Comparison of ENCODE assay signal across 8 mouse cellular contexts in genomic region chr9:106369801-106370485, GRCm38 (mm10). TPM values are rescaled to one million over a fixed set of nuclear protein-coding genes. Genes with fewer than 3 reads are reported as not detected.
A peak's percentile ranks its signal among the peaks of the same experiment; 100 is the strongest.
DNase-seq lines count a peak whose midpoint lies in the region; ATAC-seq and TF ChIP-seq lines count a peak whose summit lies in the region.

No protein-coding gene starts in this region.

- H3K27ac ChIP-seq in gastrocnemius, adult 2 months, result peak overlapping the region; percentile 98
- H3K27ac ChIP-seq in ES-Bruce4 (ENCODE audit: insufficient read depth, low read length), result no peak overlapping the region
- peak overlapping the region; percentile 83 for H3K27ac ChIP-seq in embryonic fibroblast, embryonic 13.5 days (ENCODE audit: insufficient read depth, low read length)
- H3K27ac ChIP-seq in hindbrain, embryonic 12.5 days, result peak overlapping the region; percentile 98
- no peak overlapping the region for H3K27ac ChIP-seq in liver, embryonic 15.5 days (replicated peaks)
- peak overlapping the region; percentile 19; the same call in 1 of the 2 replicates for H3K27ac ChIP-seq in small intestine, adult 2 months (ENCODE audit: insufficient read depth, low read depth, low read length)

- TF ChIP-seq CTCF in gastrocnemius, adult 2 months (IDR thresholded peaks at IDR 0.05), result no peak
- TF ChIP-seq CTCF in ES-Bruce4 (IDR thresholded peaks at IDR 0.05; ENCODE audit: low read depth, low read length), result no peak
- no peak for TF ChIP-seq CTCF in embryonic fibroblast, embryonic 13.5 days (IDR thresholded peaks at IDR 0.05; ENCODE audit: borderline replicate concordance, insufficient read depth, low read length)
- TF ChIP-seq CTCF in small intestine, adult 2 months (IDR thresholded peaks at IDR 0.05; ENCODE audit: extremely low read depth, insufficient read length, insufficient replicate concordance, low read depth, low read length), result no peak

- H3K4me3 ChIP-seq in gastrocnemius, adult 2 months, result peak overlapping the region; percentile 96
- peak overlapping the region; percentile 73 for H3K4me3 ChIP-seq in ES-Bruce4 (ENCODE audit: low read depth, low read length)
- H3K4me3 ChIP-seq in embryonic fibroblast, embryonic 13.5 days (ENCODE audit: insufficient read depth, low read length), result peak overlapping the region; percentile 97
- H3K4me3 ChIP-seq in hindbrain, embryonic 12.5 days, result peak overlapping the region; percentile 68
- peak overlapping the region; percentile 76 for H3K4me3 ChIP-seq in liver, embryonic 15.5 days (replicated peaks)
- peak overlapping the region; percentile 71 for H3K4me3 ChIP-seq in small intestine, adult 2 months (ENCODE audit: low read depth, low read length)

- no peak for ATAC-seq in hindbrain, embryonic 12.5 days (ENCODE audit: low FRiP score)
- no peak for ATAC-seq in liver, embryonic 15.5 days (ENCODE audit: insufficient read depth)

- no peaks in the 10 kb centered on the region for H3K27me3 ChIP-seq in ES-Bruce4 (ENCODE audit: control insufficient read depth, insufficient read depth, low read length, poor library complexity, severe bottlenecking)
- H3K27me3 ChIP-seq in hindbrain, embryonic 12.5 days, result no peaks in the 10 kb centered on the region; the same call in 1 of the 2 replicates
- H3K27me3 ChIP-seq in liver, embryonic 15.5 days, result peaks cover 37% of the 10 kb centered on the region
- no peaks in the 10 kb centered on the region for H3K27me3 ChIP-seq in small intestine, adult 2 months (ENCODE audit: control insufficient read depth, insufficient read depth, low read length)

- TF ChIP-seq POLR2A in ES-Bruce4 (IDR thresholded peaks at IDR 0.05; ENCODE audit: insufficient read depth, low read length), result no peak
- peak; percentile 52; the same call in 1 of the 2 replicates for TF ChIP-seq POLR2A in embryonic fibroblast, embryonic 13.5 days (IDR thresholded peaks at IDR 0.05; ENCODE audit: low read depth, low read length)
- no peak for TF ChIP-seq POLR2A in small intestine, adult 2 months (IDR thresholded peaks at IDR 0.05; ENCODE audit: low read depth, low read length)

- intact Hi-C loops in gastrocnemius, adult 2 months (cut with DNase I), result loop anchor here (1.0 to 5.0 kb wide), 2 partner anchors 38 to 107 kb away; partner anchors contain the start of genes Parp3 and Rrp9

- DNase-seq in gastrocnemius, adult 2 months, result peak; percentile 75
- DNase-seq in gastrocnemius, adult 18-20 months (ENCODE audit: low spot score), result no peak
- DNase-seq in spleen, postnatal 14 days (ENCODE audit: low spot score in 2 of 2), result no peak

- H3K9ac ChIP-seq in ES-Bruce4 (ENCODE audit: low read depth, poor library complexity, severe bottlenecking), result peak overlapping the region; percentile 87
- peak overlapping the region; percentile 87 for H3K9ac ChIP-seq in hindbrain, embryonic 12.5 days
- H3K9ac ChIP-seq in liver, embryonic 15.5 days, result peak overlapping the region; percentile 73

- H3K4me2 ChIP-seq in hindbrain, embryonic 12.5 days (replicated peaks), result peak overlapping the region; percentile 93
- H3K4me2 ChIP-seq in liver, embryonic 15.5 days, result peak overlapping the region; percentile 100

- TF ChIP-seq EP300 in ES-Bruce4 (IDR thresholded peaks at IDR 0.05; ENCODE audit: insufficient read depth, low read depth, low read length), result no peak

- peaks cover 3% of the 10 kb centered on the region for H3K36me3 ChIP-seq in ES-Bruce4 (ENCODE audit: control insufficient read depth, insufficient read depth, low read length, poor library complexity, severe bottlenecking)
- peaks cover 21% of the 10 kb centered on the region for H3K36me3 ChIP-seq in hindbrain, embryonic 12.5 days
- peaks cover 18% of the 10 kb centered on the region; the same call in 1 of the 2 replicates for H3K36me3 ChIP-seq in liver, embryonic 15.5 days (replicated peaks)
- peaks cover 5% of the 10 kb centered on the region; the same call in 1 of the 2 replicates for H3K36me3 ChIP-seq in small intestine, adult 2 months (ENCODE audit: control insufficient read depth, insufficient read depth, low read length)

- 8% methylated on average over 11 of the region's 11 CpGs for WGBS in hindbrain, embryonic 12.5 days
- WGBS in liver, embryonic 15.5 days (ENCODE audit: insufficient replicate concordance), result 11% methylated on average over 11 of the region's 11 CpGs
- 20% methylated on average over 11 of the region's 11 CpGs for WGBS in small intestine, adult 2 months

- no peaks in the 10 kb centered on the region for H3K9me3 ChIP-seq in ES-Bruce4 (replicated peaks; ENCODE audit: control insufficient read depth, insufficient read depth, low read length, poor library complexity, severe bottlenecking)
- no peaks in the 10 kb centered on the region for H3K9me3 ChIP-seq in hindbrain, embryonic 12.5 days (replicated peaks)
- H3K9me3 ChIP-seq in liver, embryonic 15.5 days (replicated peaks), result no peaks in the 10 kb centered on the region

- H3K4me1 ChIP-seq in ES-Bruce4 (ENCODE audit: control insufficient read depth, insufficient read depth, low read length), result peaks cover 2% of the 10 kb centered on the region
- H3K4me1 ChIP-seq in embryonic fibroblast, embryonic 13.5 days (ENCODE audit: control insufficient read depth, insufficient read depth, low read length), result peaks cover 13% of the 10 kb centered on the region; the same call in 1 of the 2 replicates
- peaks cover 51% of the 10 kb centered on the region for H3K4me1 ChIP-seq in hindbrain, embryonic 12.5 days
- H3K4me1 ChIP-seq in liver, embryonic 15.5 days (replicated peaks), result peaks cover 65% of the 10 kb centered on the region
- H3K4me1 ChIP-seq in small intestine, adult 2 months (ENCODE audit: control insufficient read depth, insufficient read depth, insufficient read length, low read length), result peaks cover 16% of the 10 kb centered on the region

RNA-seq across cellular contexts. Expression of gene Dusp7, which starts 1.5 kb away (rescaled TPM):
- 10 to 100 TPM; 26.6 to 34.6 TPM for total RNA-seq in gastrocnemius, adult 2 months (2021)
- total RNA-seq in gastrocnemius, adult 18-20 months (2021), result 10 to 100 TPM; 15.3 to 27.6 TPM
- polyA plus RNA-seq in ES-Bruce4 (2011; ENCODE audit: insufficient read depth, insufficient read length, low read depth, missing spikeins), result 22.4 and 22.6 TPM in 2 replicates
- 63.0 and 67.2 TPM in 2 replicates for polyA plus RNA-seq in embryonic fibroblast, embryonic 13.5 days (2011; ENCODE audit: insufficient read length, low read depth, missing spikeins)
- 25.5 and 26.9 TPM in 2 replicates for polyA plus RNA-seq in hindbrain, embryonic 12.5 days (2016; fragmentation: Nextera tagmentation; extraction: Ambion mirVana)
- polyA plus RNA-seq in liver, embryonic 15.5 days (2015; fragmentation: Nextera tagmentation; extraction: Ambion mirVana), result 3.4 and 5.1 TPM in 2 replicates
- 15.9 and 20.0 TPM in 2 replicates for polyA plus RNA-seq in small intestine, adult 2 months (2012; rRNA removed)

RNA-seq across cellular contexts. Expression of gene Rpl29, which starts 59.3 kb away (rescaled TPM):
- total RNA-seq in gastrocnemius, adult 2 months (2021), result 100 to 1,000 TPM; 253 to 301 TPM
- 100 to 1,000 TPM; 280 to 298 TPM for total RNA-seq in gastrocnemius, adult 18-20 months (2021)
- 237 and 294 TPM in 2 replicates for polyA plus RNA-seq in ES-Bruce4 (2011; ENCODE audit: insufficient read depth, insufficient read length, low read depth, missing spikeins)
- 346 and 369 TPM in 2 replicates for polyA plus RNA-seq in embryonic fibroblast, embryonic 13.5 days (2011; ENCODE audit: insufficient read length, low read depth, missing spikeins)
- polyA plus RNA-seq in hindbrain, embryonic 12.5 days (2016; fragmentation: Nextera tagmentation; extraction: Ambion mirVana), result 629 and 723 TPM in 2 replicates
- polyA plus RNA-seq in liver, embryonic 15.5 days (2015; fragmentation: Nextera tagmentation; extraction: Ambion mirVana), result 454 and 516 TPM in 2 replicates
- polyA plus RNA-seq in small intestine, adult 2 months (2012; rRNA removed), result 259 and 390 TPM in 2 replicates

Comparison
In these comparisons a context has a peak if more than half of its experiments do, and no peak if none do; other contexts are left out.
1. H3K27ac ChIP-seq: peak in gastrocnemius, adult 2 months (single experiment), embryonic fibroblast, embryonic 13.5 days (single experiment), hindbrain, embryonic 12.5 days (single experiment) and small intestine, adult 2 months (single experiment); none in ES-Bruce4 (single experiment) and liver, embryonic 15.5 days (single experiment).
2. Peak in every context shown above with its lines, with median percentiles within 50 percentile points of each other: H3K4me3 ChIP-seq and H3K9ac ChIP-seq.